In genomic region chr15:79292779-79293178, GRCm38 (mm10) we compare ENCODE assay signal across 10 mouse cellular contexts.
"Had no signal": no experiment of that assay in that cellular context is flagged by ENCODE, and none has a peak within 500 bp of the region (broad histone marks: within the 10 kb centered on the region; RNA-seq: fewer than 3 reads in every experiment).

No protein-coding gene starts in this region.

- DNase-seq: retina, postnatal 1 day; right cerebral cortex, postnatal 14 days; right cerebral cortex, postnatal 25 days; spleen, adult 18-20 months; thymus, adult 18-20 months; thymus, adult 2 months; thymus, postnatal 14 days; thymus, postnatal 25 days; thymus, postnatal 36 days; thymus, postnatal 4 days had no signal
